10 mouse cellular contexts compared by ENCODE assay signal in genomic region chr6:41622661-41623060, GRCm38 (mm10). TPM values are rescaled to one million over a fixed set of nuclear protein-coding genes. Genes with fewer than 3 reads are reported as not detected.
DNase-seq lines count a peak whose midpoint lies in the region; ATAC-seq lines count a peak whose summit lies in the region.
"Had no signal": no experiment of that assay in that cellular context is flagged by ENCODE, and none has a peak within 500 bp of the region (broad histone marks: within the 10 kb centered on the region; RNA-seq: fewer than 3 reads in every experiment).

No protein-coding gene starts in this region.

- H3K9me3 ChIP-seq in hindbrain, embryonic 11.5 days (ENCODE audit: control insufficient read depth, low read length): no peaks in the 10 kb centered on the region
- H3K9me3 ChIP-seq in hindbrain, embryonic 10.5 days: no peaks in the 10 kb centered on the region
- no peaks in the 10 kb centered on the region for H3K9me3 ChIP-seq in intestine, embryonic 15.5 days
- H3K9me3 ChIP-seq in kidney, embryonic 15.5 days (replicated peaks): no peaks in the 10 kb centered on the region
- H3K9me3 ChIP-seq: limb, embryonic 12.5 days had no signal

- H3K36me3 ChIP-seq in hindbrain, embryonic 11.5 days (ENCODE audit: control insufficient read depth, insufficient read depth, low read length): no peaks in the 10 kb centered on the region
- H3K36me3 ChIP-seq in hindbrain, embryonic 10.5 days: peaks cover 22% of the 10 kb centered on the region; the same call in 1 of the 2 replicates
- no peaks in the 10 kb centered on the region for H3K36me3 ChIP-seq in intestine, embryonic 15.5 days
- no peaks in the 10 kb centered on the region for H3K36me3 ChIP-seq in kidney, embryonic 15.5 days

- H3K27me3 ChIP-seq in hindbrain, embryonic 11.5 days (ENCODE audit: control insufficient read depth, insufficient read depth, low read length): no peaks in the 10 kb centered on the region
- H3K27me3 ChIP-seq in hindbrain, embryonic 10.5 days (ENCODE audit: insufficient read depth, poor library complexity, severe bottlenecking): no peaks in the 10 kb centered on the region
- no peaks in the 10 kb centered on the region for H3K27me3 ChIP-seq in intestine, embryonic 15.5 days (replicated peaks)
- no peaks in the 10 kb centered on the region for H3K27me3 ChIP-seq in kidney, embryonic 15.5 days
- H3K27me3 ChIP-seq: limb, embryonic 12.5 days had no signal

- no peak overlapping the region for H3K4me3 ChIP-seq in hindbrain, embryonic 11.5 days (ENCODE audit: low read depth, low read length)
- no peak overlapping the region for H3K4me3 ChIP-seq in hindbrain, embryonic 10.5 days
- H3K4me3 ChIP-seq in intestine, embryonic 15.5 days (replicated peaks): no peak overlapping the region
- H3K4me3 ChIP-seq in kidney, embryonic 15.5 days (replicated peaks): no peak overlapping the region
- H3K4me3 ChIP-seq: limb, embryonic 12.5 days had no signal

- no peak overlapping the region for H3K4me2 ChIP-seq in hindbrain, embryonic 11.5 days (replicated peaks; ENCODE audit: low read depth, low read length)
- H3K4me2 ChIP-seq in intestine, embryonic 15.5 days (replicated peaks): no peak overlapping the region
- no peak overlapping the region for H3K4me2 ChIP-seq in kidney, embryonic 15.5 days
- H3K4me2 ChIP-seq: limb, embryonic 12.5 days had no signal

- H3K9ac ChIP-seq in hindbrain, embryonic 11.5 days (ENCODE audit: low read depth, low read length): no peak overlapping the region
- no peak overlapping the region for H3K9ac ChIP-seq in intestine, embryonic 15.5 days
- H3K9ac ChIP-seq in kidney, embryonic 15.5 days: no peak overlapping the region
- H3K9ac ChIP-seq: limb, embryonic 12.5 days had no signal

- WGBS in hindbrain, embryonic 11.5 days: 63% methylated on average over 9 of the region's 9 CpGs
- WGBS in hindbrain, embryonic 10.5 days: 63% methylated on average over 9 of the region's 9 CpGs
- WGBS in intestine, embryonic 15.5 days: 70% methylated on average over 9 of the region's 9 CpGs
- WGBS in kidney, embryonic 15.5 days: 68% methylated on average over 9 of the region's 9 CpGs

- no peaks in the 10 kb centered on the region for H3K4me1 ChIP-seq in hindbrain, embryonic 11.5 days (replicated peaks; ENCODE audit: control insufficient read depth, insufficient read depth, low read length)
- H3K4me1 ChIP-seq in hindbrain, embryonic 10.5 days (replicated peaks): no peaks in the 10 kb centered on the region
- no peaks in the 10 kb centered on the region for H3K4me1 ChIP-seq in intestine, embryonic 15.5 days (replicated peaks)
- no peaks in the 10 kb centered on the region for H3K4me1 ChIP-seq in kidney, embryonic 15.5 days
- H3K4me1 ChIP-seq: limb, embryonic 12.5 days had no signal

- ATAC-seq in hindbrain, embryonic 11.5 days (ENCODE audit: low FRiP score): no peak
- ATAC-seq in intestine, embryonic 15.5 days: no peak
- ATAC-seq in kidney, embryonic 15.5 days (replicated peaks; ENCODE audit: low FRiP score): no peak

- DNase-seq in hindbrain, embryonic 11.5 days (ENCODE audit: low spot score): peak; percentile 17
- no peak for DNase-seq in hindbrain, embryonic 10.5 days (ENCODE audit: low spot score)
- DNase-seq in 416B (ENCODE audit: low read depth) (peak; percentile 22), R1 (ENCODE audit: low read depth, low spot score) (peak; percentile 62)
- peak; percentile 69 for DNase-seq in induced T-regulatory cell, adult 2 months (ENCODE audit: low read depth)
- peak; percentile 61 for DNase-seq in naive thymus-derived CD4-positive, alpha-beta T cell, adult 2 months (ENCODE audit: low read depth)

- no peak overlapping the region for H3K27ac ChIP-seq in hindbrain, embryonic 11.5 days (ENCODE audit: low read depth, low read length)
- no peak overlapping the region for H3K27ac ChIP-seq in hindbrain, embryonic 10.5 days
- H3K27ac ChIP-seq in intestine, embryonic 15.5 days: no peak overlapping the region
- no peak overlapping the region for H3K27ac ChIP-seq in kidney, embryonic 15.5 days
- H3K27ac ChIP-seq: limb, embryonic 12.5 days had no signal

RNA-seq across cellular contexts. Expression of gene Trpv6, which starts 13.5 kb away (rescaled TPM):
- 0.34 and 0.43 TPM in 2 replicates for polyA plus RNA-seq in hindbrain, embryonic 11.5 days (2014; fragmentation: Nextera tagmentation; extraction: Ambion mirVana)
- 0.25 and 0.41 TPM in 2 replicates for polyA plus RNA-seq in hindbrain, embryonic 10.5 days (2016; fragmentation: Nextera tagmentation; extraction: Ambion mirVana)
- polyA plus RNA-seq in intestine, embryonic 15.5 days (2015; fragmentation: Nextera tagmentation; extraction: Ambion mirVana): 0.40 and 0.51 TPM in 2 replicates
- polyA plus RNA-seq in kidney, embryonic 15.5 days (2015; fragmentation: Nextera tagmentation; extraction: Ambion mirVana): 3.8 and 4.7 TPM in 2 replicates

RNA-seq across cellular contexts. Expression of gene Ephb6, which starts 17.4 kb away (rescaled TPM):
- 8.8 and 8.9 TPM in 2 replicates for polyA plus RNA-seq in hindbrain, embryonic 11.5 days (2014; fragmentation: Nextera tagmentation; extraction: Ambion mirVana)
- polyA plus RNA-seq in hindbrain, embryonic 10.5 days (2016; fragmentation: Nextera tagmentation; extraction: Ambion mirVana): 13.4 and 13.9 TPM in 2 replicates
- polyA plus RNA-seq in intestine, embryonic 15.5 days (2015; fragmentation: Nextera tagmentation; extraction: Ambion mirVana): 7.7 and 9.8 TPM in 2 replicates
- polyA plus RNA-seq in kidney, embryonic 15.5 days (2015; fragmentation: Nextera tagmentation; extraction: Ambion mirVana): 13.2 and 15.0 TPM in 2 replicates

RNA-seq across cellular contexts. Expression of gene Trpv5, which starts 57.9 kb away (rescaled TPM):
- polyA plus RNA-seq in hindbrain, embryonic 11.5 days (2014; fragmentation: Nextera tagmentation; extraction: Ambion mirVana): not detected in 2 replicates
- polyA plus RNA-seq in hindbrain, embryonic 10.5 days (2016; fragmentation: Nextera tagmentation; extraction: Ambion mirVana): not detected in 2 replicates
- 0.14 and 0.16 TPM in 2 replicates for polyA plus RNA-seq in intestine, embryonic 15.5 days (2015; fragmentation: Nextera tagmentation; extraction: Ambion mirVana)
- 1.5 and 1.8 TPM in 2 replicates for polyA plus RNA-seq in kidney, embryonic 15.5 days (2015; fragmentation: Nextera tagmentation; extraction: Ambion mirVana)
- polyA plus RNA-seq: limb, embryonic 12.5 days; stomach, embryonic 16.5 days had no signal
